Mouse (Mus musculus) E14TG2a.4 (cell line): ENCODE data around the gene Cdc42ep3.

Experiments
- CTCF ChIP-seq: conservative IDR thresholded peaks from 2 replicates; pipeline ENCODE4 v1.5.1; 2014; ENCODE audit warnings: low read length
- NANOG ChIP-seq: IDR thresholded peaks from 2 replicates; pipeline ENCODE4 v1.6.1; 2014; ENCODE audit warnings: borderline replicate concordance, low read length, mixed read lengths
- POU5F1 ChIP-seq: IDR thresholded peaks from 2 replicates; pipeline ENCODE4 v1.6.1; 2014; ENCODE audit warnings: low read length, borderline replicate concordance

DNA sequence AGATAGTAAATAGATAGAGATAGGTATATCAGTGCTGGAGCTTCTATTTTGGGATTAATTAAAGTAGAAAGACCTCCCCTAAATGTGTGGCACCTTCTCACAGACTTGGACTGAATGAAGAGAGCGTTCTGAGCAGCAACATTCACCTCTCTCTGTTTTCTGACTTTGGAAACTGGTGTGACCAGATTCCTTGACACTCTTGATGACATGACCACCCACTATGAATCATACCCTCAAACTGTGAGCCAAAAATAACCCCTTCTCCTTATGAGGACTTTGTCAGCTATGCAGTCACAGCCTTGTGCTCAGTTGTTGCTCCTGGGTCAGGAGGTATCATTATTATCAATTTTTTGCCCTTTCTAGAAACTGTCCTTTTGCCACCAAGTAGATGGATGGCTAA is 55.0 kb downstream of the Cdc42ep3 start:
- no peak for TF ChIP-seq CTCF
- no peak for TF ChIP-seq NANOG
- TF ChIP-seq POU5F1, result no peak
